Mouse (Mus musculus) intestine, postnatal 0 days (tissue): Measurements from ENCODE around the gene Snx17. TPM values are rescaled to one million over a fixed set of nuclear protein-coding genes. Genes with fewer than 3 reads are reported as not detected.

Experiments
- ATAC-seq: fragments of 200-750 bp; cut with Nextera tagmentation; 2 replicates; pipeline ENCODE4 v1.8.0; 2017; ENCODE audit warnings: mild to moderate bottlenecking, moderate TSS enrichment, moderate library complexity
- H3K27ac ChIP-seq: fragments of 300-500 bp; sonication (generic); 2 replicates; pipeline ENCODE4 v1.5.1; 2014; ENCODE audit warnings: mild to moderate bottlenecking, low read depth, low read length, moderate library complexity
- H3K27me3 ChIP-seq: fragments of 300-500 bp; sonication (generic); replicated peaks from 2 replicates; pipeline ENCODE4 v1.6.1; 2014; ENCODE audit warnings: low read length, mixed read lengths; ENCODE audit not compliant: control insufficient read depth, insufficient read depth
- H3K36me3 ChIP-seq: fragments of 300-500 bp; sonication (generic); 2 replicates; pipeline ENCODE4 v1.6.1; 2014; ENCODE audit warnings: mild to moderate bottlenecking, moderate library complexity; ENCODE audit not compliant: control insufficient read depth, insufficient read depth
- H3K4me1 ChIP-seq: fragments of 300-500 bp; sonication (generic); replicated peaks from 2 replicates; pipeline ENCODE4 v1.6.1; 2014; ENCODE audit warnings: antibody characterized with exemption, low read length, mixed read lengths; ENCODE audit not compliant: control insufficient read depth, insufficient read depth
- H3K4me2 ChIP-seq: fragments of 300-500 bp; sonication (generic); replicated peaks from 2 replicates; pipeline ENCODE4 v1.6.1; 2014; ENCODE audit warnings: low read depth, mild to moderate bottlenecking, moderate library complexity
- H3K4me3 ChIP-seq: fragments of 300-500 bp; sonication (generic); 2 replicates; pipeline ENCODE4 v1.5.1; 2014; ENCODE audit warnings: low read depth, low read length
- H3K9ac ChIP-seq: fragments of 300-500 bp; sonication (generic); 2 replicates; pipeline ENCODE4 v1.6.1; 2014; ENCODE audit warnings: mild to moderate bottlenecking, low read depth, low read length
- H3K9me3 ChIP-seq: fragments of 300-500 bp; sonication (generic); 2 replicates; pipeline ENCODE4 v1.6.1; 2016; ENCODE audit warnings: mixed run types; ENCODE audit not compliant: control insufficient read depth
- CTCF ChIP-seq: sonication (generic); IDR thresholded peaks from 2 replicates; pipeline ENCODE4 v1.5.1; 2016; ENCODE audit warnings: low read depth, mild to moderate bottlenecking, control low read depth, antibody characterized with exemption, moderate library complexity
- WGBS: fragments of 180-500 bp; shearing (Covaris S2); extraction: QIAGEN DNeasy Blood & Tissue Kit; methylation state at CpG from one replicate; pipeline ENCODE4 v1.1.7; 2014; 5-methylcytosine and 5-hydroxymethylcytosine counted together
- polyA plus RNA-seq: library from polyadenylated mRNA; unstranded; fragments of >200 nt; fragmentation: Nextera tagmentation; extraction: Ambion mirVana; gene quantifications from 2 replicates; pipeline ENCODE4 v1.2.1, GENCODE M21; 2015

The Snx17 gene
- polyA plus RNA-seq, 1 experiment from 2014 or later, result 122 TPM

GRCm38 (mm10) chr5:31220448-31221303, 27.6 kb downstream of the Snx17 start, which contains the start of gene Ppm1g:
TSS of gene Ppm1g (minus strand) at chr5:31220687.
- Histone ChIP-seq H3K4me1 (no peaks in the 10 kb centered on the region), H3K9me3 (no peaks in the 10 kb centered on the region)
- under 1% methylated on average over 66 of the region's 70 CpGs for WGBS

DNA sequence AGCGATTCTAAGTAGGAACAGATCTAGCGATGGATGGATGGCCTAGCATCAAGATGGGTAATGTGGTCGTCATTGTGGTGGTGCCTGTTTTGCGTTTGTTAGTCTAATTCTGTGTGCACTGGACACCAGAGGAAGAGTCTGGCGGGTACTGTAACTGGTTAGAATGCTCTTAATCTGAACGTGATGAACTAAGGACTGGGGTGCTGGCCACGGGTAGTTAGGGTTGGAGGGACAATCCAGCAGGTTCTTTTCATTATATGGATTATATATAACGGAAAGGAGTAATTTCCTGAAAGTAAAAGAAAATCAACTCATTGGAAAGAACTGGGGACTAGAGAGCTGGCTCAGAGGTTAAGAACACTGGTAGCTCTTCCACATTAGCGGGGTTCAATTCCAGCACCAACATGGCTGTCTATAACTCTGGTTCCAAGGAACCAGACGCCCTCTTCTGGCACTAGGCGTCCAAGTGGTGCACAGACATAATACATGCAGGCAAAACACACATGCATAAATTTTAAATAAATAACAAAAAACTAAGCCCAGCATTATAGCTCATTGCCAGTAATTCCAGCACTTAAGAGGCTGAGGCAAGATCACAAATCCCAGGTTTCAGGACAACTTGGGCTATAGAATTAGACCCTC, 28.4 kb downstream of the Snx17 start:
- Histone ChIP-seq H3K4me1 (no peaks in the 10 kb centered on the region), H3K4me2 (peak overlapping the region; percentile 87), H3K36me3 (no peaks in the 10 kb centered on the region), H3K27me3 (no peaks in the 10 kb centered on the region), H3K4me3 (peak overlapping the region; percentile 84), H3K27ac (peak overlapping the region; percentile 75), H3K9me3 (no peaks in the 10 kb centered on the region), H3K9ac (peak overlapping the region; percentile 54)
- WGBS, result 15% methylated on average over 11 of the region's 11 CpGs
- no peak for ATAC-seq
- peak; percentile 70 for TF ChIP-seq CTCF

More at GRCm38 (mm10) chr5:31220448-31221303, 27.6 kb downstream of the Snx17 start, which contains the start of gene Ppm1g:
- peak within 1 kb of the TSS; percentile 92 for H3K27ac ChIP-seq
- no peaks in the 10 kb centered on the region for H3K36me3 ChIP-seq
- peak within 1 kb of the TSS; percentile 87 for H3K4me2 ChIP-seq
- ATAC-seq, result peak; percentile 95
- H3K9ac ChIP-seq, result peak within 1 kb of the TSS; percentile 74
- H3K4me3 ChIP-seq, result peak within 1 kb of the TSS; percentile 84
- TF ChIP-seq CTCF, result peak; percentile 29; the same call in 1 of the 2 replicates
- H3K27me3 ChIP-seq, result no peaks in the 10 kb centered on the region

- Histone ChIP-seq H3K9ac (no peak overlapping the region), H3K36me3 (no peaks in the 10 kb centered on the region), H3K9me3 (no peaks in the 10 kb centered on the region), H3K4me2 (no peak overlapping the region), H3K4me3 (no peak overlapping the region), H3K27me3 (no peaks in the 10 kb centered on the region), H3K4me1 (no peaks in the 10 kb centered on the region), H3K27ac (no peak overlapping the region)
- no peak for TF ChIP-seq CTCF
- ATAC-seq, result no peak
- 95% methylated on average over 9 of the region's 9 CpGs for WGBS
Measured at GRCm38 (mm10) chr5:31222696-31223095, 29.7 kb downstream of the Snx17 start.

GRCm38 (mm10) chr5:31226641-31227040, 33.6 kb downstream of the Snx17 start:
- Histone ChIP-seq H3K9me3 (no peaks in the 10 kb centered on the region), H3K27me3 (no peaks in the 10 kb centered on the region), H3K4me3 (no peak overlapping the region), H3K4me1 (no peaks in the 10 kb centered on the region), H3K9ac (no peak overlapping the region), H3K27ac (no peak overlapping the region), H3K4me2 (no peak overlapping the region), H3K36me3 (no peaks in the 10 kb centered on the region)
- no peak for TF ChIP-seq CTCF
- 53% methylated on average over 1 of the region's 1 CpGs for WGBS
- ATAC-seq, result no peak

- Histone ChIP-seq H3K4me1 (0 out of 2 replicates have a peak, but pooled peaks cover 7% of the 10 kb centered on the region), H3K27ac (peak within 1 kb of the TSS; percentile 100), H3K4me3 (peak within 1 kb of the TSS; percentile 98), H3K36me3 (peaks cover 22% of the 10 kb centered on the region), H3K9ac (peak within 1 kb of the TSS; percentile 98), H3K9me3 (no peaks in the 10 kb centered on the region), H3K4me2 (peak within 1 kb of the TSS; percentile 73), H3K27me3 (no peaks in the 10 kb centered on the region)
- no peak for TF ChIP-seq CTCF
- WGBS, result under 1% methylated on average over 80 of the region's 103 CpGs
- peak; percentile 97 for ATAC-seq
Measured at GRCm38 (mm10) chr5:31240637-31241521, 47.9 kb downstream of the Snx17 start, which contains the start of the genes Nrbp1 and Gm9970. TSS of gene Nrbp1 (plus strand) at chr5:31240864. TSS of gene Gm9970 (minus strand) at chr5:31241232.
